Comparison of ENCODE assay signal across 9 mouse cellular contexts in the genomic region with DNA sequence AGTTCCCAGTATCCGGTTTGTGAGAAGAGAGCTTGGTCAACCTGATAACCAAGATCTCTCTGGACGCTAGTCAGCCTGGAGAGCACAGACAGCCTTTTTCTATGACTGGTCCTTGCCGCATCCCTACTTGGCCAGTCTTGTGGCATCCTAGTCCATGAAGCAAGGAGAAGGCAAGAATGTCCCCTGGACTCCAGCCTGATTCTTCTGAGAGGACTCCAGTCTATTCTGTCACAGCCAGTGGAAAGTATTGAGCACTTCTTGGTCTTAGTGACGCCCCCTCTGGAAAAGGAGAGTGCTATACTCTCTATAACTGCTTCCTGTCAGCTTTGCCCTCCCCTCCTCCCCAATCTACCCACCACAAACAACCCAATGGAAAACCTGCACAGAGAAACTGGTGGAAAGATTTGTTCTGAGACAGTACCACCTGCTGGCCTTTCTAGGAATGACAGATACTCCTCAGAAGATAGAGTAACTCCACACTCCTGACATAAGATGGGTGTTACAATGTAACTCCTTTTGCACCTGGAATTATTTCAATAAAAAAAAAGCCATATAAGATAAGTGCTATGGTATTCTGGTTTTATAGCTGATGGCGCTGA. TPM values are rescaled to one million over a fixed set of nuclear protein-coding genes. Genes with fewer than 3 reads are reported as not detected.
DNase-seq lines count a peak whose midpoint lies in the region; ATAC-seq and TF ChIP-seq lines count a peak whose summit lies in the region.
"Had no signal": no experiment of that assay in that cellular context is flagged by ENCODE, and none has a peak within 500 bp of the region (broad histone marks: within the 10 kb centered on the region; RNA-seq: fewer than 3 reads in every experiment).

No protein-coding gene starts in this region.

- H3K27me3 ChIP-seq in intestine, postnatal 0 days (replicated peaks; ENCODE audit: control insufficient read depth, insufficient read depth, low read length) = no peaks in the 10 kb centered on the region
- H3K27me3 ChIP-seq in intestine, embryonic 16.5 days (replicated peaks; ENCODE audit: control insufficient read depth, insufficient read depth, low read length) = no peaks in the 10 kb centered on the region
- no peaks in the 10 kb centered on the region for H3K27me3 ChIP-seq in limb, embryonic 14.5 days (ENCODE audit: control insufficient read depth, insufficient read depth, low read length)
- no peaks in the 10 kb centered on the region for H3K27me3 ChIP-seq in small intestine, adult 2 months (ENCODE audit: control insufficient read depth, insufficient read depth, low read length)
- H3K27me3 ChIP-seq: limb, embryonic 12.5 days had no signal

- H3K9me3 ChIP-seq in intestine, postnatal 0 days (ENCODE audit: control insufficient read depth) = no peaks in the 10 kb centered on the region
- no peaks in the 10 kb centered on the region for H3K9me3 ChIP-seq in intestine, embryonic 16.5 days (ENCODE audit: control insufficient read depth, low read length)
- H3K9me3 ChIP-seq in limb, embryonic 14.5 days (ENCODE audit: control insufficient read depth, low read length) = no peaks in the 10 kb centered on the region
- H3K9me3 ChIP-seq: limb, embryonic 12.5 days had no signal

- H3K4me2 ChIP-seq in intestine, postnatal 0 days (replicated peaks; ENCODE audit: low read depth) = no peak overlapping the region
- H3K4me2 ChIP-seq in intestine, embryonic 16.5 days (ENCODE audit: low read depth, low read length) = no peak overlapping the region
- no peak overlapping the region for H3K4me2 ChIP-seq in limb, embryonic 14.5 days (replicated peaks; ENCODE audit: low read depth, low read length, severe bottlenecking)
- H3K4me2 ChIP-seq: limb, embryonic 12.5 days had no signal

- TF ChIP-seq CTCF in intestine, postnatal 0 days (IDR thresholded peaks at IDR 0.05; ENCODE audit: low read depth) = peak; percentile 78
- peak; percentile 27; the same call in 1 of the 2 replicates for TF ChIP-seq CTCF in small intestine, adult 2 months (IDR thresholded peaks at IDR 0.05; ENCODE audit: extremely low read depth, insufficient read length, insufficient replicate concordance, low read depth, low read length)

- H3K4me1 ChIP-seq in intestine, postnatal 0 days (replicated peaks; ENCODE audit: control insufficient read depth, insufficient read depth, low read length) = no peaks in the 10 kb centered on the region
- no peaks in the 10 kb centered on the region for H3K4me1 ChIP-seq in intestine, embryonic 16.5 days (ENCODE audit: control insufficient read depth, insufficient read depth, low read length)
- H3K4me1 ChIP-seq in limb, embryonic 14.5 days (ENCODE audit: control insufficient read depth, insufficient read depth, low read length) = no peaks in the 10 kb centered on the region
- no peaks in the 10 kb centered on the region; the same call in 1 of the 2 replicates for H3K4me1 ChIP-seq in small intestine, adult 2 months (ENCODE audit: control insufficient read depth, insufficient read depth, insufficient read length, low read length)

- no peak for ATAC-seq in intestine, postnatal 0 days
- ATAC-seq in intestine, embryonic 16.5 days = no peak
- no peak for ATAC-seq in limb, embryonic 14.5 days (ENCODE audit: low FRiP score, low read depth)

- H3K4me3 ChIP-seq in intestine, postnatal 0 days (ENCODE audit: low read depth, low read length) = no peak overlapping the region
- no peak overlapping the region for H3K4me3 ChIP-seq in intestine, embryonic 16.5 days (ENCODE audit: low read length)
- no peak overlapping the region for H3K4me3 ChIP-seq in limb, embryonic 14.5 days (replicated peaks; ENCODE audit: low read length)
- no peak overlapping the region for H3K4me3 ChIP-seq in small intestine, adult 2 months (ENCODE audit: low read depth, low read length)
- H3K4me3 ChIP-seq: limb, embryonic 12.5 days had no signal

- DNase-seq in A20 (ENCODE audit: low read depth, low spot score) (peak; percentile 40), MN1 (ENCODE audit: low spot score) (peak; percentile 71)
- DNase-seq in embryo, embryonic 11 days = peak; percentile 74
- peak; percentile 64 for DNase-seq in limb, embryonic 14.5 days (ENCODE audit: low spot score)
- no peak for DNase-seq in gastrocnemius, adult 8-10 months (ENCODE audit: low spot score in 2 of 2)

- no peak for TF ChIP-seq POLR2A in limb, embryonic 14.5 days (IDR thresholded peaks at IDR 0.05; ENCODE audit: borderline replicate concordance, extremely low read depth, insufficient read depth, insufficient read length)
- TF ChIP-seq POLR2A in small intestine, adult 2 months (IDR thresholded peaks at IDR 0.05; ENCODE audit: low read depth, low read length) = no peak

- H3K9ac ChIP-seq in intestine, postnatal 0 days (ENCODE audit: low read depth, low read length) = no peak overlapping the region
- H3K9ac ChIP-seq in intestine, embryonic 16.5 days (ENCODE audit: low read depth, low read length) = no peak overlapping the region
- no peak overlapping the region for H3K9ac ChIP-seq in limb, embryonic 14.5 days (ENCODE audit: low read depth, low read length, severe bottlenecking)
- H3K9ac ChIP-seq: limb, embryonic 12.5 days had no signal

- WGBS in intestine, postnatal 0 days = 69% methylated on average over 5 of the region's 5 CpGs
- WGBS in intestine, embryonic 16.5 days = 72% methylated on average over 5 of the region's 5 CpGs
- 66% methylated on average over 5 of the region's 5 CpGs for WGBS in limb, embryonic 14.5 days
- WGBS in small intestine, adult 2 months = 63% methylated on average over 5 of the region's 5 CpGs

- no peak overlapping the region for H3K27ac ChIP-seq in intestine, postnatal 0 days (ENCODE audit: low read depth, low read length)
- H3K27ac ChIP-seq in intestine, embryonic 16.5 days (ENCODE audit: low read length) = no peak overlapping the region
- H3K27ac ChIP-seq in limb, embryonic 14.5 days (replicated peaks; ENCODE audit: low read depth, low read length) = no peak overlapping the region
- H3K27ac ChIP-seq in small intestine, adult 2 months (ENCODE audit: insufficient read depth, low read depth, low read length) = no peak overlapping the region
- H3K27ac ChIP-seq: limb, embryonic 12.5 days had no signal

- no peaks in the 10 kb centered on the region for H3K36me3 ChIP-seq in intestine, postnatal 0 days (ENCODE audit: control insufficient read depth, insufficient read depth)
- no peaks in the 10 kb centered on the region for H3K36me3 ChIP-seq in intestine, embryonic 16.5 days (ENCODE audit: control insufficient read depth, insufficient read depth, low read length)
- H3K36me3 ChIP-seq in limb, embryonic 14.5 days (ENCODE audit: control insufficient read depth, insufficient read depth, low read length) = no peaks in the 10 kb centered on the region
- H3K36me3 ChIP-seq in small intestine, adult 2 months (ENCODE audit: control insufficient read depth, insufficient read depth, low read length) = no peaks in the 10 kb centered on the region
- H3K36me3 ChIP-seq: limb, embryonic 12.5 days had no signal

RNA-seq across cellular contexts. Expression of a gene that starts 18.5 kb away (rescaled TPM):
- 2.8 and 2.9 TPM in 2 replicates for polyA plus RNA-seq in intestine, postnatal 0 days (2015; fragmentation: Nextera tagmentation; extraction: Ambion mirVana)
- polyA plus RNA-seq in intestine, embryonic 16.5 days (2015; fragmentation: Nextera tagmentation; extraction: Ambion mirVana) = 7.0 and 8.2 TPM in 2 replicates
- 20.8 and 29.8 TPM in 2 replicates for polyA plus RNA-seq in limb, embryonic 14.5 days (2012; rRNA removed)
- polyA plus RNA-seq in limb, embryonic 14.5 days (2014; fragmentation: Nextera tagmentation; extraction: Ambion mirVana) = 10.3 and 11.0 TPM in 2 replicates
- polyA plus RNA-seq in small intestine, adult 2 months (2012; rRNA removed) = 1.8 and 2.7 TPM in 2 replicates
- 1 to 10 TPM; 2.8 to 5.2 (median 3.9) TPM for total RNA-seq in gastrocnemius, adult 8-10 months (2022)

Comparison
In these comparisons a context has a peak if more than half of its experiments do, and no peak if none do; other contexts are left out.
1. DNase-seq: peak in A20 (single experiment), MN1 (single experiment), embryo, embryonic 11 days (single experiment) and limb, embryonic 14.5 days (single experiment); none in gastrocnemius, adult 8-10 months (0 of 2).